In genomic region chr9:89872137-89872536, GRCm38 (mm10) we compare ENCODE assay signal across 12 mouse cellular contexts. TPM values are rescaled to one million over a fixed set of nuclear protein-coding genes. Genes with fewer than 3 reads are reported as not detected.
DNase-seq lines count a peak whose midpoint lies in the region; ATAC-seq and TF ChIP-seq lines count a peak whose summit lies in the region.
"Had no signal": no experiment of that assay in that cellular context is flagged by ENCODE, and none has a peak within 500 bp of the region (broad histone marks: within the 10 kb centered on the region; RNA-seq: fewer than 3 reads in every experiment).

No protein-coding gene starts in this region.

- H3K9me3 ChIP-seq in hindbrain, embryonic 11.5 days (ENCODE audit: control insufficient read depth, low read length), result no peaks in the 10 kb centered on the region
- H3K9me3 ChIP-seq: hindbrain, embryonic 10.5 days had no signal

- WGBS in hindbrain, embryonic 11.5 days, result 78% methylated on average over 6 of the region's 6 CpGs

- H3K27me3 ChIP-seq in hindbrain, embryonic 11.5 days (ENCODE audit: control insufficient read depth, insufficient read depth, low read length), result peaks cover 34% of the 10 kb centered on the region

- ATAC-seq in megakaryocyte progenitor cell, adult 5-6 weeks (replicated peaks; ENCODE audit: poor library complexity), result peak; percentile 78
- ATAC-seq in hindbrain, embryonic 11.5 days (ENCODE audit: low FRiP score), result no peak

- no peak overlapping the region for H3K9ac ChIP-seq in hindbrain, embryonic 11.5 days (ENCODE audit: low read depth, low read length)

- no peak overlapping the region for H3K4me2 ChIP-seq in hindbrain, embryonic 11.5 days (replicated peaks; ENCODE audit: low read depth, low read length)
- H3K4me2 ChIP-seq: midbrain, embryonic 11.5 days had no signal

- DNase-seq in layer of hippocampus, adult 2 months (ENCODE audit: low spot score in 2 of 2), result peak; percentile 52 to 54
- DNase-seq in layer of hippocampus, postnatal 25 days (ENCODE audit: extremely low spot score in 1 of 2, low spot score in 1 of 2), result no peak
- DNase-seq in A20 (ENCODE audit: low read depth, low spot score), result peak; percentile 79
- peak; percentile 73 for DNase-seq in c-Kit-positive CD71-negative TER-119-negative erythroid progenitor cells, embryonic 14.5 days (ENCODE audit: low read depth)
- no peak for DNase-seq in hindbrain, embryonic 11.5 days (ENCODE audit: low spot score)
- no peak for DNase-seq in urinary bladder, adult 18-20 months (ENCODE audit: low spot score in 2 of 2)
- DNase-seq in gastrocnemius, postnatal 4 days (ENCODE audit: low spot score in 2 of 2), result no peak
- DNase-seq: gastrocnemius, postnatal 36 days; kidney, postnatal 14 days had no signal

- H3K36me3 ChIP-seq in hindbrain, embryonic 11.5 days (ENCODE audit: control insufficient read depth, insufficient read depth, low read length), result no peaks in the 10 kb centered on the region
- H3K36me3 ChIP-seq: hindbrain, embryonic 10.5 days had no signal

- H3K4me3 ChIP-seq in layer of hippocampus, adult 2 months, result no peak overlapping the region
- no peak overlapping the region for H3K4me3 ChIP-seq in hindbrain, embryonic 11.5 days (ENCODE audit: low read depth, low read length)
- H3K4me3 ChIP-seq: hindbrain, embryonic 10.5 days had no signal

- H3K4me1 ChIP-seq in hindbrain, embryonic 11.5 days (replicated peaks; ENCODE audit: control insufficient read depth, insufficient read depth, low read length), result no peaks in the 10 kb centered on the region; the same call in 1 of the 2 replicates

- H3K27ac ChIP-seq in layer of hippocampus, adult 2 months, result peak overlapping the region; percentile 71
- no peak overlapping the region for H3K27ac ChIP-seq in hindbrain, embryonic 11.5 days (ENCODE audit: low read depth, low read length)
- H3K27ac ChIP-seq: hindbrain, embryonic 10.5 days had no signal

- no peak for TF ChIP-seq CTCF in layer of hippocampus, adult 2 months (conservative IDR thresholded peaks at IDR 0.05)

RNA-seq across cellular contexts. Expression of gene Rasgrf1, which starts 37.6 kb away (rescaled TPM):
- total RNA-seq in layer of hippocampus, adult 2 months (2021), result 100 to 1,000 TPM; 480 to 498 TPM
- total RNA-seq in layer of hippocampus, postnatal 25 days (2021), result 100 to 1,000 TPM; 405 to 439 TPM
- total RNA-seq in megakaryocyte progenitor cell, adult 5-6 weeks (2015), result 0.02 and 0.07 TPM in 2 replicates
- total RNA-seq in megakaryocyte progenitor cell, adult 5-6 weeks (2017), result not detected in 2 replicates
- polyA plus RNA-seq in hindbrain, embryonic 11.5 days (2014; fragmentation: Nextera tagmentation; extraction: Ambion mirVana), result 0.15 and 0.35 TPM in 2 replicates
- total RNA-seq in gastrocnemius, postnatal 4 days (2021), result under 1 TPM in 1 of 2 experiments, not detected in 1; 0.15 TPM
- total RNA-seq: gastrocnemius, postnatal 36 days had no signal

Comparison
In these comparisons a context has a peak if more than half of its experiments do, and no peak if none do; other contexts are left out.
1. DNase-seq: peak in layer of hippocampus, adult 2 months (2 of 2), A20 (single experiment) and c-Kit-positive CD71-negative TER-119-negative erythroid progenitor cells, embryonic 14.5 days (single experiment); none in layer of hippocampus, postnatal 25 days (0 of 2), hindbrain, embryonic 11.5 days (single experiment), urinary bladder, adult 18-20 months (0 of 2) and gastrocnemius, postnatal 4 days (0 of 2).
2. RNA of gene Rasgrf1, which starts 37.6 kb away (total RNA-seq): 480 to 498 TPM in layer of hippocampus, adult 2 months and 405 to 439 TPM in layer of hippocampus, postnatal 25 days; 0.15 TPM in gastrocnemius, postnatal 4 days and 0.02 to 0.07 TPM in megakaryocyte progenitor cell, adult 5-6 weeks; every median in the first group is over 100 times any median in the second.